Mouse (Mus musculus) T-helper 1 cell (primary cell): ENCODE results near the gene Ackr3.

Source experiments
- in situ Hi-C: fragments of 300-600 bp; cut with MboI, MseI; formaldehyde crosslinking; loops from one replicate; pipeline ENCODE4 v1.15.1; 2025; ENCODE audit warnings: high pct_unique_total_duplicates

Ackr3 gene

GRCm38 (mm10) chr1:90251156-90251555 is 47.4 kb downstream of the Ackr3 start:
- in situ Hi-C loops: no loop called here

- in situ Hi-C loops: no loop called here
Observed at GRCm38 (mm10) chr1:90253465-90253864, 49.7 kb downstream of the Ackr3 start.

DNA sequence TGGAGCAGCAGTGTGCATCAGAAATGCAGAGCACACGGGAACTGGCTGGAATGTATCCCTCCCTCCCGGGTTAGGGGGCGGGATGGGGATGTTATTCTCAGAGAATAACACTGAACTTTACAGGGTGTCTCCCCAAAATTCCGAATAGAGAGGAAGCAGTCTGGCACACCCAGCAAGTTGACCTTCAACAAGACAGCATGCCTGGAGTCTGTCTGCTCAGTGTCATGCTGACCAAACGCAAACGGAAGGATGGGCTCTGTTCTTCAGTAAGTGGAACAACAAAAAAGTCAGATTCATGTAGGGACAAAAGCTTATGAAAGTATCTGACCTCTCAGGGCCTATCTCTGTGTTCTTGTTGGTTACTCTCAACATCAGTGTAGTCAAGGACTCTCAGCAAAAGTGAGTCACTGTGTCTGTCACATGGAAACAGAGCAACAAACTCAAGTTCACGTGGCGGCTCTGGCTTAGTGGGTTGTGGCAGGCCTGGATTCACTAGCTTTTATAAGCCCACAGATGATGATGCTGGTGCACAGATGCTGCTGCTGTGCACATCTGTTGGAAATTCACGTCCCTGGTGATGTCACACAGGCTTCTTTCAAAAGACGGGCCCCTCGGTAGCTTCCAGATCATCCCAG is 54.6 kb downstream of the Ackr3 start:
- in situ Hi-C loops: no loop called here

GRCm38 (mm10) chr1:90260704-90261581 is 57.2 kb downstream of the Ackr3 start:
- in situ Hi-C loops: no loop called here

DNA sequence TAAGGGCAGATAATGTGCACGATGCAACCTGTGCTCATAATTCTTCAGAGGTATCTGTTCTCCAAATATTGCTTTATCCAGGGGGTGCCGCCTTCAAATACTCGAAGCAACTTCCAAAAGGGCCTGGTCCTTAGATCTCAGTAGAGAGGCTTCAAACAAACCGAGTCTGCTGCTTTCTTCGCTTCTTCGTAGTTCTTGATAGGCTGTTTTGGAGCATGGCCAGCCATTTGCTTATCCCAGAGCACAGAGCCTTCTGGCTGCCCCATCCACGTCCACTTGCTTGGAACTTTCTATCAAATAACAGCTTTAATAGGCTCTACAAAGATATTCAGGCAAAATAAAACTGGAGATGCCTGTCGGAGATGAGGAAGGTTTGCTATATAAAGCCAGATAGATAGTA is 58.6 kb downstream of the Ackr3 start:
- in situ Hi-C loops: no loop called here
